Mouse (Mus musculus): Measurements from ENCODE around the gene Fam205a4.
"Not testable (repeated sequence)": the region's sequence is repeated elsewhere in the genome, so short reads cannot be mapped to it uniquely, and the experiment has no call there.

Fam205a4 gene

DNA sequence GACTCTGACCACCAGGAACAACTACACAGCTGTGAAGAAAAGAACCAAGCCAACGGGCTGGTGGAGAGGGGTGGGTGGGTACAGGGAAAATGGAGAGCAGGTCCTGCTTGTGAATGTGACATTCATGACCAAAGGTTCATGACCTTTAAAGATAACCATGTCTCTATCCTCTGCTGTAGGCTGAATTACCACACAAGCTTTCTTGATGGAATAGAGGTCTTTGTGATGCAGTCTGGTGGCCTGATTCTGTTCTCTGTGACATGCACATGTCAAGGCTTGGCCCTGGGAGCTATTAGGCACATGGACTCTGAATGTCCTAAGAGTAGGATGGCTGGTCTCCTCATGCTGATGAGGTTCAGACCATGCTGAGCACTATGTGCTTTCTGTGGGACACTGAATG is at the start of gene Fam205a4:
Fam205a4 (plus strand) TSS at position 301 of the 400 bp plus-strand sequence.
- DNase-seq (ENCODE audit: low spot score in 2 of 2) = not testable (repeated sequence)

- DNase-seq (ENCODE audit: low spot score in 2 of 2) = not testable (repeated sequence)
Measured at GRCm38 (mm10) chr4:41941272-41941671, 24.6 kb upstream of the Fam205a4 start, which contains the start of gene Gm20878. Gene Gm20878 (plus strand): TSS chr4:41941572.
